Mouse (Mus musculus): ENCODE measurements at regions not wholly inside any gene's neighbourhood (a gene's known extent, or its start where the extent isn't known, plus 50 kb on each side); places are given as distances from the start of the nearest gene placed in this dataset.
"Not testable (repeated sequence)": the region's sequence is repeated elsewhere in the genome, so short reads cannot be mapped to it uniquely, and the experiment has no call there.

- intact Hi-C loops (cut with DNase I) = no loop called here
Observed at GRCm38 (mm10) chr10:11515144-11515543, 171.9 kb downstream of the Epm2a start.

GRCm38 (mm10) chr10:11517122-11517521, 173.9 kb downstream of the Epm2a start:
- DNase-seq (ENCODE audit: low spot score) = no peak
- intact Hi-C loops (cut with DNase I) = no loop called here

More at GRCm38 (mm10) chr10:11515144-11515543, 171.9 kb downstream of the Epm2a start:
- no peak for DNase-seq (ENCODE audit: low spot score)

GRCm38 (mm10) chr10:11531343-11531742, 188.1 kb downstream of the Epm2a start:
- intact Hi-C loops (cut with DNase I) = no loop called here
- no peak for DNase-seq (ENCODE audit: low spot score)

GRCm38 (mm10) chr10:11555376-11555775, 212.2 kb downstream of the Epm2a start:
- intact Hi-C loops (cut with DNase I); DNase-seq (ENCODE audit: low spot score): not testable (repeated sequence)

GRCm38 (mm10) chr10:11570523-11571055, 227.4 kb downstream of the Epm2a start:
- intact Hi-C loops (cut with DNase I) = no loop called here

GRCm38 (mm10) chr10:11608451-11608850, 265.2 kb downstream of the Epm2a start:
- intact Hi-C loops (cut with DNase I) = no loop called here
- DNase-seq (ENCODE audit: low spot score) = no peak

More at GRCm38 (mm10) chr10:11570523-11571055, 227.4 kb downstream of the Epm2a start:
- no peak for DNase-seq (ENCODE audit: low spot score)

GRCm38 (mm10) chr10:11609092-11609491, 265.9 kb downstream of the Epm2a start:
- intact Hi-C loops (cut with DNase I); DNase-seq (ENCODE audit: low spot score): not testable (repeated sequence)

- DNase-seq (ENCODE audit: low spot score) = no peak
- intact Hi-C loops (cut with DNase I) = no loop called here
Observed at GRCm38 (mm10) chr10:11648151-11648550, 304.9 kb downstream of the Epm2a start.

- intact Hi-C loops (cut with DNase I) = no loop called here
Observed at GRCm38 (mm10) chr10:11660056-11660770, 317.0 kb downstream of the Epm2a start.

GRCm38 (mm10) chr10:11661660-11662250, 318.6 kb downstream of the Epm2a start:
- intact Hi-C loops (cut with DNase I) = no loop called here
- no peak for DNase-seq (ENCODE audit: low spot score)

More at GRCm38 (mm10) chr10:11660056-11660770, 317.0 kb downstream of the Epm2a start:
- DNase-seq (ENCODE audit: low spot score) = no peak

GRCm38 (mm10) chr10:11709742-11710141, 366.5 kb downstream of the Epm2a start:
- DNase-seq (ENCODE audit: low spot score) = no peak
- intact Hi-C loops (cut with DNase I) = no loop called here

GRCm38 (mm10) chr10:11724775-11725174, 381.6 kb downstream of the Epm2a start:
- DNase-seq (ENCODE audit: low spot score) = no peak
- intact Hi-C loops (cut with DNase I) = no loop called here

GRCm38 (mm10) chr10:11729536-11729935, 386.3 kb downstream of the Epm2a start:
- no peak for DNase-seq (ENCODE audit: low spot score)

GRCm38 (mm10) chr10:11739574-11740368, 396.6 kb downstream of the Epm2a start:
- DNase-seq (ENCODE audit: low spot score) = no peak
- intact Hi-C loops (cut with DNase I) = no loop called here

More at GRCm38 (mm10) chr10:11729536-11729935, 386.3 kb downstream of the Epm2a start:
- intact Hi-C loops (cut with DNase I) = no loop called here

GRCm38 (mm10) chr10:11745587-11745986, 402.4 kb downstream of the Epm2a start:
- DNase-seq (ENCODE audit: low spot score) = no peak
- intact Hi-C loops (cut with DNase I) = no loop called here

- intact Hi-C loops (cut with DNase I) = no loop called here
- DNase-seq (ENCODE audit: low spot score) = no peak
Observed at GRCm38 (mm10) chr10:11746959-11747358, 403.8 kb downstream of the Epm2a start.

- intact Hi-C loops (cut with DNase I) = no loop called here
- no peak for DNase-seq (ENCODE audit: low spot score)
Observed at GRCm38 (mm10) chr10:11755105-11755730, 412.0 kb downstream of the Epm2a start.

- DNase-seq (ENCODE audit: low spot score) = no peak
- intact Hi-C loops (cut with DNase I) = no loop called here
Observed at GRCm38 (mm10) chr10:11777894-11778293, 434.7 kb downstream of the Epm2a start.

- intact Hi-C loops (cut with DNase I) = no loop called here
- no peak for DNase-seq (ENCODE audit: low spot score)
Observed at GRCm38 (mm10) chr10:11780302-11780701, 437.1 kb downstream of the Epm2a start.

GRCm38 (mm10) chr10:11787240-11787639, 444.0 kb downstream of the Epm2a start:
- intact Hi-C loops (cut with DNase I) = no loop called here
- DNase-seq (ENCODE audit: low spot score) = no peak

All from heart, postnatal 25 days (tissue).